Mouse (Mus musculus) midbrain, postnatal 0 days (tissue): Measurements from ENCODE around the gene Krtap1-5. TPM values are rescaled to one million over a fixed set of nuclear protein-coding genes. Genes with fewer than 3 reads are reported as not detected.
"Not testable (repeated sequence)": the region's sequence is repeated elsewhere in the genome, so short reads cannot be mapped to it uniquely, and the experiment has no call there.

Experiments used
- ATAC-seq: fragments of 200-750 bp; cut with Nextera tagmentation; 2 replicates; pipeline ENCODE4 v1.8.0; 2017; ENCODE audit warnings: moderate number of reproducible peaks, mild to moderate bottlenecking, moderate TSS enrichment, moderate library complexity; ENCODE audit not compliant: low FRiP score
- DNase-seq: peaks from one replicate; pipeline ENCODE4 v3.0.0-alpha.2; 2015; ENCODE audit warnings: low spot score
- H3K27ac ChIP-seq: fragments of 300-500 bp; sonication (generic); 2 replicates; pipeline ENCODE4 v1.5.1; 2014; ENCODE audit warnings: low read depth, mild to moderate bottlenecking, low read length, mixed read lengths
- H3K27me3 ChIP-seq: fragments of 300-500 bp; sonication (generic); 2 replicates; pipeline ENCODE4 v1.6.1; 2014; ENCODE audit warnings: low read length, control low read depth, mixed read lengths; ENCODE audit not compliant: insufficient read depth
- H3K36me3 ChIP-seq: fragments of 300-500 bp; sonication (generic); 2 replicates; pipeline ENCODE4 v1.6.1; 2014; ENCODE audit warnings: low read length, control low read depth, mixed read lengths; ENCODE audit not compliant: insufficient read depth
- H3K4me1 ChIP-seq: fragments of 300-500 bp; sonication (generic); 2 replicates; pipeline ENCODE4 v1.6.1; 2014; ENCODE audit warnings: mild to moderate bottlenecking, control low read depth, antibody characterized with exemption, low read length, mixed read lengths; ENCODE audit not compliant: insufficient read depth
- H3K4me2 ChIP-seq: fragments of 300-500 bp; sonication (generic); 2 replicates; pipeline ENCODE4 v1.6.1; 2014; ENCODE audit warnings: low read depth, mild to moderate bottlenecking, low read length, mixed read lengths; ENCODE audit not compliant: poor library complexity, severe bottlenecking
- H3K4me3 ChIP-seq: fragments of 300-500 bp; sonication (generic); 2 replicates; pipeline ENCODE4 v1.5.1; 2014; ENCODE audit warnings: low read depth, mild to moderate bottlenecking, low read length, moderate library complexity
- H3K9ac ChIP-seq: fragments of 300-500 bp; sonication (generic); replicated peaks from 2 replicates; pipeline ENCODE4 v1.6.1; 2014; ENCODE audit warnings: mild to moderate bottlenecking, low read length, moderate library complexity, mixed read lengths; ENCODE audit not compliant: poor library complexity, severe bottlenecking
- H3K9me3 ChIP-seq: fragments of 300-500 bp; sonication (generic); 2 replicates; pipeline ENCODE4 v1.6.1; 2016; ENCODE audit warnings: low read length, control low read depth
- CTCF ChIP-seq: IDR thresholded peaks from 2 replicates; pipeline ENCODE4 v1.5.1; 2016; ENCODE audit warnings: antibody characterized with exemption, mild to moderate bottlenecking
- WGBS: fragments of 180-500 bp; shearing (Covaris S2); extraction: QIAGEN DNeasy Blood & Tissue Kit; methylation state at CpG from one replicate; pipeline ENCODE4 v1.1.7; 2014; 5-methylcytosine and 5-hydroxymethylcytosine counted together
- polyA plus RNA-seq: library from polyadenylated mRNA; unstranded; fragments of >200 nt; fragmentation: Nextera tagmentation; extraction: Ambion mirVana; gene quantifications from 2 replicates; pipeline ENCODE4 v1.2.1, GENCODE M21; 2015
- total RNA-seq: library from RNA; depleted of rRNA; stranded (reverse); fragments of >200 nt; gene quantifications from 2 replicates; pipeline ENCODE4 v1.2.3, GENCODE M21; 2014; rRNA removed

Krtap1-5 gene
- total RNA-seq, result not detected in 2 replicates
- polyA plus RNA-seq, result not detected in 2 replicates

DNA sequence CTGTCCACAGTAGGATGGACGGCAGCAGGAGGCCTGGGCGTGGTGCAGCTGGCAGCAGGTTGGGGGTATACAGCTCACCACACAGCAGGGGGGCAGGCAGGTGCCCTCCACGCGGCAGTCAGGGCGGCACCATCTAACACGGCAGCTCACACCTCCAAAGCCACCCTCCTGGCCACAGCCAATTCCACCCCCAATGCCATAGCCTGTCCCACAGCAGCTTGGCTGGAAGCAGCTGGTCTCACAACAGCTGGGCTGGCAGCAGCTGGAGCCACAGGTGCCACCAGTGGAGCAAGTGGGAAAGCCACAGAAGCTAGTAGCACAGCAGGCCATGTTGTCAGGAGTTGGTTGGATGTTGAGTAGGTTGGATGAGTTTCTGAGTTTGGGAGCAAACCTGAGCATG lies at the start of gene Krtap1-5:
Krtap1-5 (minus strand) TSS at position 381 of the 400 bp plus-strand sequence.
- 82% methylated on average over 6 of the region's 6 CpGs for WGBS
- H3K9ac ChIP-seq, result no peak within 1 kb of the TSS
- TF ChIP-seq CTCF, result no peak
- no peaks in the 10 kb centered on the region for H3K9me3 ChIP-seq
- H3K4me1 ChIP-seq, result no peaks in the 10 kb centered on the region
- H3K36me3 ChIP-seq, result no peaks in the 10 kb centered on the region
- DNase-seq (no peak), ATAC-seq (no peak)
- H3K4me2 ChIP-seq, result no peak within 1 kb of the TSS
- H3K27me3 ChIP-seq, result no peaks in the 10 kb centered on the region
- no peak within 1 kb of the TSS for H3K27ac ChIP-seq
- no peak within 1 kb of the TSS for H3K4me3 ChIP-seq

DNA sequence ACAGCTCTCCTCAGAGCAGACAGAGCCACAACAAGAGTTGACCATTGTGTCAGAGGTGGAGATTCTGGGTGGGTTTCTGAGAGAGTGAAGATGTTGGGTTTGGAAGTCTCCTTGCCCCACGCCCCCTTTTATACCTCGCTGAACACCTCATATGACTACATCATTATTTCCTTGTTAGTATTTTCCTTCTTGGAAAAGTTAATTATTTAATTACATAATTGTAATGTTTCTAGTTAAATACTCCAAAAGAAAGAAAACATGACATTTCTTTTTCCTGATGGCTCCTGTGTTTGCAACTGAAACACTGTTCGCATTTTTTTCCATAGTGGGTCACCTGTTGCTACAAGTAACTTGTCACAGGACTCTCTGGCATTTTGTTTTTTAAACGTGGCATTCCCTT lies 47.3 kb upstream of the Krtap1-5 start, which contains the start of gene Krtap4-1:
Krtap4-1 (minus strand) TSS at position 101 of the 400 bp plus-strand sequence.
- ATAC-seq (no peak), DNase-seq (no peak)
- no peak for TF ChIP-seq CTCF
- Histone ChIP-seq H3K9me3 (no peaks in the 10 kb centered on the region), H3K27me3 (no peaks in the 10 kb centered on the region), H3K4me3 (no peak within 1 kb of the TSS), H3K27ac (no peak within 1 kb of the TSS), H3K36me3 (no peaks in the 10 kb centered on the region), H3K9ac (no peak within 1 kb of the TSS), H3K4me2 (no peak within 1 kb of the TSS), H3K4me1 (no peaks in the 10 kb centered on the region)
- WGBS, result 84% methylated on average over 4 of the region's 4 CpGs

DNA sequence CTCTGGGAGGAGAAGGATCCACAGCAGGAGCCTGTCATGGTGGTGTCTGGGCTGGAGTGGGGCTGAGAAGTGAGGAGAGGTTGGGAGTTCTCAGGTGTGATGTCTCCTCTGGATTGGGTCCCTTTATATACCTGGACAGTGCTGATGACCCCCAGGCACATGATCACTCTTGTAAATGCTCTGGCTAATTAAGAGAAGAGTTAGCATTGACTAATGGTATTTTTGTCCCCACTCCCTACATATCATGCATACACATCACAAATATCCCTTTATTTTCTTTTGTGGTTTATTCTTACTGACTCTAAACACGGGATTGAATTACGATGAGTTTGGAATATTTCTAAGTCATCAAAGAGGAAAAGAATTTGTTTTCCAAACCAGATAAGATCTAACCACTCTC lies 39.5 kb upstream of the Krtap1-5 start, which contains the start of gene Gm11562:
Gm11562 (minus strand) TSS at position 101 of the 400 bp plus-strand sequence.
- Histone ChIP-seq H3K4me2 (no peak within 1 kb of the TSS), H3K9ac (no peak within 1 kb of the TSS), H3K27ac (no peak within 1 kb of the TSS), H3K4me3 (no peak within 1 kb of the TSS), H3K36me3 (no peaks in the 10 kb centered on the region), H3K27me3 (no peaks in the 10 kb centered on the region), H3K9me3 (no peaks in the 10 kb centered on the region), H3K4me1 (no peaks in the 10 kb centered on the region)
- DNase-seq (no peak), ATAC-seq (no peak)
- TF ChIP-seq CTCF, result no peak
- 91% methylated on average over 2 of the region's 2 CpGs for WGBS

DNA sequence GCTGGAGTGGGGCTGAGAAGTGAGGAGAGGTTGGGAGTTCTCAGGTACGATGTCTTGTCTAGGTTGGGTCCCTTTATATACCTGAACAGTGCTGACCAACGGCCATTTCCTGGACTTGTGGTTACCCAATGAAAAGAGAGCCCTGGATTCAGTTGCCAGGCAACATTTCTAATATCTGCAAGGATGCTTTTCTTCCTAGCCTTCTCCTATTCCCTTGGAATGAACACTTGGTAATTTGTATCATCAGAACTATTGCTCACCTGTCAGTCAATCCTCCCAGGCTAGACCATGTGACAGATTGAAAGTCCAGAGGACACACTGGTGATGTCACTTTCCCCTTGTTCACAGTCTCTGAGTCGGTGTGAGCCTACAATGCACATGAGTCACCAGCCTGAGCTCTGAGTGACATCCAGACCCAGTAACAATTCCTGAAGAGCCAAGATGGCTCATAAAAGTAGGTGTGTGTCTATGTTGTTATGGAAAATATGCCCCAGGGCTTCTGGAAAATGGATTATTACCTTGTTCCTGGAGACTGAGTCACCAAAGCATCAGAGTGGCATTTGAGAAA lies 34.1 kb upstream of the Krtap1-5 start, which contains the start of gene Krtap2-4:
Krtap2-4 (minus strand) TSS at position 51 of the 568 bp plus-strand sequence.
- H3K36me3 ChIP-seq, result no peaks in the 10 kb centered on the region
- H3K9me3 ChIP-seq, result no peaks in the 10 kb centered on the region
- H3K4me2 ChIP-seq, result no peak within 1 kb of the TSS
- no peak within 1 kb of the TSS for H3K9ac ChIP-seq
- no peaks in the 10 kb centered on the region for H3K4me1 ChIP-seq
- TF ChIP-seq CTCF, result no peak
- DNase-seq (no peak), ATAC-seq (no peak)
- H3K4me3 ChIP-seq, result no peak within 1 kb of the TSS
- no peaks in the 10 kb centered on the region for H3K27me3 ChIP-seq
- WGBS, result 71% methylated on average over 3 of the region's 3 CpGs
- H3K27ac ChIP-seq, result no peak within 1 kb of the TSS

DNA sequence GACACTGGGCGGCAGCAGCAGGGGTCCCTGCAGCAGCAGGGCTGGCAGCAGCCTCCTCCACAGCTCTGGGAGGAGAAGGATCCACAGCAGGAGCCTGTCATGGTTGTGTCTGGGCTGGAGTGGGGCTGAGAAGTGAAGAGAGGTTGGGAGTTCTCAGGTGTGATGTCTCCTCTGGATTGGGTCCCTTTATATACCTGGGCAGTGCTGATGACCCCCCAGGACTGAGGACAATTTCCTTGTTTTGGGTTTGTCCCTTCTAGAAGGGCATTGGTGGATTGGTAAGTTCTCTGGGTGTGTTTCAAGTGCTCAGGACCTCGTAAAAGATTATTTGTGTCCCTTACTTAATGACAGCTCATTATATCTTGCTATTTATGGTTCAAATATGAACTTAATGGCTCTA lies 29.3 kb upstream of the Krtap1-5 start, which contains the start of gene Gm11937:
Gm11937 (minus strand) TSS at position 101 of the 400 bp plus-strand sequence.
- H3K27ac ChIP-seq, H3K4me2 ChIP-seq, H3K9me3 ChIP-seq, H3K27me3 ChIP-seq, H3K4me3 ChIP-seq, H3K4me1 ChIP-seq, ATAC-seq, H3K36me3 ChIP-seq, DNase-seq, H3K9ac ChIP-seq: not testable (repeated sequence)
- 60% methylated on average over 1 of the region's 2 CpGs for WGBS

DNA sequence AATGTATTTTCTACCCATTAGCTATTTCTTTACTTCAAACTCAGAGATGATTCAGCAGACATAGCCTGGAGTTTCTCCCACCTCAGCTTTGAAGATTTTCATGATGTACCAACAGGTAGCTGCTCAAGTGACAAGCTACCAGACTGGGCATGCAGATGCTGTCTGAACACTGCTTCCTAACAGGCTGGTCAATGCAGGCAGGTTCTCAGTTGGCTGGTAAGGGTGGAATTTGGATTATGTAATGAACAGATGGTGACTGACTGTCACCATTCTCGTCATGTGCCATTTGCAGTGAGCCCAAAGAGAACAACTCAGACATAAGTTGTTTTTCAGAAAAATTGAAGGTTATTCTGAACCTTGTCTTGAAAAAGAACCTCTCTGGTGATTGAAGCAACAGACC lies 28.3 kb upstream of the Krtap1-5 start:
- H3K27me3 ChIP-seq, result no peaks in the 10 kb centered on the region
- H3K9ac ChIP-seq, result no peak overlapping the region
- ATAC-seq (no peak), DNase-seq (peak; percentile 5)
- WGBS, result 78% methylated on average over 1 of the region's 1 CpGs
- H3K4me2 ChIP-seq, result no peak overlapping the region
- H3K4me1 ChIP-seq, result no peaks in the 10 kb centered on the region
- H3K9me3 ChIP-seq, result no peaks in the 10 kb centered on the region
- no peak overlapping the region for H3K27ac ChIP-seq
- H3K36me3 ChIP-seq, result no peaks in the 10 kb centered on the region
- no peak overlapping the region for H3K4me3 ChIP-seq
- no peak for TF ChIP-seq CTCF

DNA sequence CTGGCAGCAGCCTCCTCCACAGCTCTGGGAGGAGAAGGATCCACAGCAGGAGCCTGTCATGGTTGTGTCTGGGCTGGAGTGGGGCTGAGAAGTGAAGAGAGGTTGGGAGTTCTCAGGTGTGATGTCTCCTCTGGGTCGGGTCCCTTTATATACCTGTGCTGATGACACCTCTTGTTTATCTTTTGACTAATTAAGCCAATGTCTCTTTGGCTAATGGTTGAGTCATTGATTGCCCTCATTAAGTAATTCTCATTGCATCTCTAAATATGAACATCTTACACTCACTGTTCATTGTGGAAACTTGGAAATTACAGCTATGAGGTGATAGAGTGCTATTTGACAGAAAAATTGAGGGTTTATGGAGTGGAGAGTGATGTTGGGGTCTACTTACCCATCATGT lies 22.4 kb upstream of the Krtap1-5 start, which contains the start of gene Gm11938:
Gm11938 (minus strand) TSS at position 101 of the 400 bp plus-strand sequence.
- H3K27ac ChIP-seq, DNase-seq, ATAC-seq, H3K27me3 ChIP-seq, H3K4me2 ChIP-seq, H3K4me1 ChIP-seq, H3K9ac ChIP-seq, H3K4me3 ChIP-seq, H3K9me3 ChIP-seq, H3K36me3 ChIP-seq: not testable (repeated sequence)
- WGBS, result 86% methylated on average over 1 of the region's 1 CpGs

DNA sequence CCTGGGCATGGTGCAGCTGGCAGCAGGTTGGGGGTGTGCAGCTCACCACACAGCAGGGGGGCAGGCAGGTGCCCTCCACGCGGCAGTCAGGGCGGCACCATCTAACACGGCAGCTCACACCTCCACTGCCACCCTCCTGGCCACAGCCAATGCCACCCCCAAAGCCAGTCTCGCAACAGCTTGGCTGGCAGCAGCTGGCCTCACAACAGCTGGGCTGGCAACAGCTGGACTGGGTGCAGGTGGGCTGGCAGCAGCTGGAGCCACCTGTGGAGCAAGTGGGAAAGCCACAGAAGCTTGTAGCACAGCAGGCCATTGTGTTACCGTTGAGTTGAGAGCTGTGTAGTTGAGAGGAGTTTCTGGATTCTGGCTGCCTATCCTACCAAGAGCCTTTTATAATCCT lies 16.9 kb upstream of the Krtap1-5 start, which contains the start of gene Krtap9-3:
Krtap9-3 (minus strand) TSS at position 364 of the 400 bp plus-strand sequence.
- not testable (repeated sequence) for H3K9ac ChIP-seq, DNase-seq, H3K27ac ChIP-seq, H3K9me3 ChIP-seq, ATAC-seq, H3K27me3 ChIP-seq, H3K4me3 ChIP-seq, H3K36me3 ChIP-seq, H3K4me1 ChIP-seq, H3K4me2 ChIP-seq
- WGBS, result 86% methylated on average over 6 of the region's 6 CpGs
